Comparison of ENCODE assay signal across 24 mouse cellular contexts in genomic region chr16:6584700-6585099, GRCm38 (mm10).
"Had no signal": no experiment of that assay in that cellular context is flagged by ENCODE, and none has a peak within 500 bp of the region (broad histone marks: within the 10 kb centered on the region; RNA-seq: fewer than 3 reads in every experiment).

No protein-coding gene starts in this region.

- H3K4me3 ChIP-seq: heart, embryonic 10.5 days; heart, embryonic 12.5 days; hindbrain, embryonic 10.5 days; hindbrain, embryonic 12.5 days; layer of hippocampus, adult 2 months; left cerebral cortex, adult 2 months; limb, embryonic 10.5 days; limb, embryonic 12.5 days; liver, embryonic 13.5 days; liver, embryonic 15.5 days had no signal

- H3K36me3 ChIP-seq: heart, embryonic 10.5 days; heart, embryonic 12.5 days; hindbrain, embryonic 10.5 days; hindbrain, embryonic 12.5 days; limb, embryonic 10.5 days; limb, embryonic 12.5 days; liver, embryonic 13.5 days; liver, embryonic 15.5 days had no signal

- H3K9me3 ChIP-seq: heart, embryonic 10.5 days; heart, embryonic 12.5 days; hindbrain, embryonic 10.5 days; hindbrain, embryonic 12.5 days; limb, embryonic 10.5 days; limb, embryonic 12.5 days; liver, embryonic 13.5 days; liver, embryonic 15.5 days had no signal

- H3K4me2 ChIP-seq: heart, embryonic 12.5 days; hindbrain, embryonic 12.5 days; hindbrain, embryonic 14.5 days; limb, embryonic 12.5 days; liver, embryonic 11.5 days; liver, embryonic 13.5 days; liver, embryonic 15.5 days had no signal

- H3K27me3 ChIP-seq: heart, embryonic 12.5 days; hindbrain, embryonic 12.5 days; limb, embryonic 12.5 days; liver, embryonic 13.5 days; liver, embryonic 15.5 days had no signal

- DNase-seq: gastrocnemius, postnatal 14 days; gastrocnemius, postnatal 36 days; heart, adult 18-20 months; heart, postnatal 10 days; heart, postnatal 4 days; kidney, adult 11 months; kidney, adult 2 months; kidney, postnatal 10 days; kidney, postnatal 25 days; kidney, postnatal 4 days; liver, embryonic 13.5 days had no signal

- H3K9ac ChIP-seq: heart, embryonic 12.5 days; hindbrain, embryonic 12.5 days; hindbrain, embryonic 14.5 days; limb, embryonic 12.5 days; liver, embryonic 13.5 days; liver, embryonic 15.5 days had no signal

- H3K27ac ChIP-seq: heart, embryonic 10.5 days; hindbrain, embryonic 10.5 days; hindbrain, embryonic 12.5 days; hindbrain, embryonic 14.5 days; layer of hippocampus, adult 2 months; left cerebral cortex, adult 2 months; limb, embryonic 10.5 days; limb, embryonic 12.5 days; liver, embryonic 13.5 days; liver, embryonic 15.5 days had no signal

- H3K4me1 ChIP-seq: heart, embryonic 10.5 days; heart, embryonic 12.5 days; hindbrain, embryonic 10.5 days; hindbrain, embryonic 12.5 days; limb, embryonic 10.5 days; limb, embryonic 12.5 days; liver, embryonic 13.5 days; liver, embryonic 15.5 days had no signal

- ATAC-seq: hindbrain, embryonic 16.5 days; inflammation-experienced regulatory T-cells, adult 6 months had no signal
